Mouse (Mus musculus) heart, adult 2 months (tissue): Measurements from ENCODE around the gene Zfp950.

Experiments
- CTCF ChIP-seq: fragments of 200-600 bp; IDR thresholded peaks from 2 replicates; pipeline ENCODE4 v1.8.1; 2022; ENCODE audit warnings: antibody characterized with exemption, mild to moderate bottlenecking, moderate library complexity
- EP300 ChIP-seq: fragments of 200-500 bp; IDR thresholded peaks from 2 replicates; pipeline ENCODE4 v1.6.1; 2011; ENCODE audit warnings: low read depth, low read length, control low read depth; ENCODE audit not compliant: insufficient read depth

DNA sequence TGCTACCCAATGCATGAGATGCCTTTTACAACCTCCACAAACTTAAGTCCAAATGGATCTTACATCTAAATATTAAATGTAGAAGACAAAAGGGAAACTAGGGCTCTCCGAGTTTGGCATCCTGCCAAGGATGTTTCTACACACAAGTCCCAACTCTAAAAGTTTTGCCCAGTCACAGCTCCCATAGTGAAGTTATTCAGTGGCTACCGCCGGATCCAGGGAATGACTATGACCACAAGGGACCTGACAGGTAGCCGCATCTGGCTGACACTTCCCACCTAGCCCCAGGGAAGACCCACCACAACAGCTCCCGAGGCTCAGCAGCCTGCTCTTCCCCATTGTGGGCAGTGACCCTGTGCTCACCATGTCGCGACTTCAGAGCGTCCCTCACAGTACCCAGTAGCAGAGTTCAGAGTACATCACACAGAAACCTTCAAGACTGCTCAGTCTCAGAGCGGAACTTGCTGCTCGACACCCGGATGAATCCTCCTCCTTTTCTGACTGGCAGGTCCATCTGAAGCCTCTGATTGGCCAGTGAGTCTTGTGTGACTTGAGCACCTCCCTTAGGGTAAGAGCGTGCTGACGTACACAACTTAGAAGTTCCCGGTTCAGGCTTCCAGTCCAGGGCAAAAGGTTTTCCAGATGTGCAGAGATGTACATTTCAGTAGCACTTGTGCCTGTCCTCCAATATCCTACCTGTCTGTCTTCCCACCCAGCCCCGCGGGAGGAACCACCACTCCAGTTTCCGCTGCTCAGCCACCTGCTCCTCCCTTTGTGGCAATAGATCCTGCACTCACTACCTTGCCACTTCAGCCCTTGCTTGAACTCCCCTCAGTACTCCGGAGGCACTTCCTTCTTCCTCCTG is at the start of gene Zfp950:
- TF ChIP-seq CTCF, result no peak
- TF ChIP-seq EP300, result 0 out of 2 replicates have a peak, but pooled peaks have one; percentile 6
